In the genomic region with DNA sequence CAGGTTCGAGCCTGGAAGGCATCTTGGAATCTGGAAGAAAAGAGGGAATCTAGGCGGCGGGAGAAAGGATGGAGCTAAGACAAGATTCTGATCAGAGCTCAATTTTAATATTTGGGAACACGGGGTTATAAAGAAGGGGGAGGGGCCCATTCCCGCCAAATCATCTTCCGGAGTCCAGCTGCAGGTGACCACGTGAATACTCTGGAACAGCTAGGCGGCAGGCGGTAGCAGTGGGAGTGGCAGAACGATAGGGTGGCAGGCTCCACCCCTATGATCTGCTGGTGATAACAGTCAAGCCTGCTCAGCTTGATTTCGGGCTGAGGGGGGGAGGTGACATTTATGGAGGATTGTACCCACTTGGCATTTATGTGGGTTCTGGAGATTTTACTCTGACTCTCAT, we compare ENCODE assay signal across 29 mouse cellular contexts. TPM values are rescaled to one million over a fixed set of nuclear protein-coding genes. Genes with fewer than 3 reads are reported as not detected.
DNase-seq lines count a peak whose midpoint lies in the region; ATAC-seq and TF ChIP-seq lines count a peak whose summit lies in the region.
"Had no signal": no experiment of that assay in that cellular context is flagged by ENCODE, and none has a peak within 500 bp of the region (broad histone marks: within the 10 kb centered on the region; RNA-seq: fewer than 3 reads in every experiment).

No protein-coding gene starts in this region.

- H3K36me3 ChIP-seq in kidney, embryonic 14.5 days (ENCODE audit: control insufficient read depth, insufficient read depth, low read length) = no peaks in the 10 kb centered on the region
- no peaks in the 10 kb centered on the region for H3K36me3 ChIP-seq in lung, postnatal 0 days (ENCODE audit: insufficient read depth, low read length)
- H3K36me3 ChIP-seq: embryonic facial prominence, embryonic 12.5 days; heart, embryonic 13.5 days; limb, embryonic 13.5 days; midbrain, embryonic 15.5 days; neural tube, embryonic 12.5 days had no signal

- peaks cover 12% of the 10 kb centered on the region for H3K4me1 ChIP-seq in kidney, embryonic 14.5 days (ENCODE audit: control insufficient read depth, insufficient read depth, low read length)
- H3K4me1 ChIP-seq in lung, postnatal 0 days (ENCODE audit: insufficient read depth, low read depth, low read length) = peaks cover 8% of the 10 kb centered on the region

- intact Hi-C loops in left cerebral cortex, postnatal 10 days (cut with DNase I) = no loop called here

- no peak for TF ChIP-seq EP300 in lung, postnatal 0 days (IDR thresholded peaks at IDR 0.05)

- no peaks in the 10 kb centered on the region for H3K27me3 ChIP-seq in kidney, embryonic 14.5 days (ENCODE audit: control insufficient read depth, insufficient read depth, low read length)
- H3K27me3 ChIP-seq in lung, postnatal 0 days (replicated peaks; ENCODE audit: insufficient read depth, low read length) = no peaks in the 10 kb centered on the region
- H3K27me3 ChIP-seq: embryonic facial prominence, embryonic 12.5 days; neural tube, embryonic 12.5 days had no signal

- H3K4me2 ChIP-seq in kidney, embryonic 14.5 days (replicated peaks; ENCODE audit: low read depth, low read length) = no peak overlapping the region
- H3K4me2 ChIP-seq in lung, postnatal 0 days (replicated peaks; ENCODE audit: low read depth, low read length) = no peak overlapping the region
- H3K4me2 ChIP-seq: embryonic facial prominence, embryonic 12.5 days; heart, embryonic 13.5 days; limb, embryonic 13.5 days; liver, embryonic 15.5 days; midbrain, embryonic 15.5 days; neural tube, embryonic 12.5 days had no signal

- peak; percentile 42 for DNase-seq in cerebellum, adult 11-12 months
- DNase-seq in cerebellum, postnatal 36 days = no peak
- DNase-seq in kidney, postnatal 36 days = peak; percentile 27 to 36
- peak; percentile 26 for DNase-seq in lung, postnatal 25 days (ENCODE audit: low spot score)
- no peak for DNase-seq in lung, postnatal 0 days (ENCODE audit: low spot score)
- peak; percentile 24 for DNase-seq in ZHBTc4 (ENCODE audit: low read depth, low spot score)
- no peak for DNase-seq in left cerebral cortex, postnatal 10 days (ENCODE audit: extremely low spot score in 1 of 2, low spot score in 2 of 2)
- DNase-seq: cerebellum, adult 2 months; forebrain, postnatal 0 days; gastrocnemius, postnatal 14 days; heart, adult 18-20 months; heart, postnatal 14 days; right cerebral cortex, postnatal 14 days; thymus, adult 2 months; thymus, postnatal 4 days had no signal

- no peak for ATAC-seq in kidney, embryonic 14.5 days (ENCODE audit: low FRiP score, low TSS enrichment)
- ATAC-seq in lung, postnatal 0 days = no peak
- ATAC-seq: forebrain, postnatal 0 days; intestine, postnatal 0 days; midbrain, embryonic 15.5 days; Patski had no signal

- TF ChIP-seq CTCF in lung, postnatal 0 days (IDR thresholded peaks at IDR 0.05) = no peak

- no peaks in the 10 kb centered on the region for H3K9me3 ChIP-seq in kidney, embryonic 14.5 days (ENCODE audit: control insufficient read depth, low read length)
- H3K9me3 ChIP-seq in lung, postnatal 0 days (ENCODE audit: low read length) = no peaks in the 10 kb centered on the region
- H3K9me3 ChIP-seq: embryonic facial prominence, embryonic 12.5 days; G1E; limb, embryonic 13.5 days; liver, embryonic 15.5 days; midbrain, embryonic 15.5 days; neural tube, embryonic 12.5 days had no signal

- no peak overlapping the region for H3K9ac ChIP-seq in kidney, embryonic 14.5 days (ENCODE audit: low read depth, low read length)
- H3K9ac ChIP-seq in lung, postnatal 0 days (replicated peaks; ENCODE audit: low read depth) = no peak overlapping the region
- H3K9ac ChIP-seq: embryonic facial prominence, embryonic 12.5 days; forebrain, postnatal 0 days; heart, embryonic 13.5 days; limb, embryonic 13.5 days; liver, embryonic 15.5 days; midbrain, embryonic 15.5 days; neural tube, embryonic 12.5 days had no signal

- 36% methylated on average over 11 of the region's 11 CpGs for WGBS in kidney, embryonic 14.5 days
- 24% methylated on average over 11 of the region's 11 CpGs for WGBS in lung, postnatal 0 days

- H3K27ac ChIP-seq in kidney, embryonic 14.5 days (ENCODE audit: low read depth, low read length) = no peak overlapping the region
- H3K27ac ChIP-seq in lung, postnatal 0 days (ENCODE audit: low read length) = no peak overlapping the region
- H3K27ac ChIP-seq: embryonic facial prominence, embryonic 12.5 days; heart, embryonic 13.5 days; kidney, postnatal 0 days; layer of hippocampus, adult 2 months; limb, embryonic 13.5 days; liver, embryonic 15.5 days; macrophage; midbrain, embryonic 15.5 days; neural tube, embryonic 12.5 days; stomach, postnatal 0 days had no signal

- no peak overlapping the region for H3K4me3 ChIP-seq in kidney, embryonic 14.5 days (ENCODE audit: low read length)
- no peak overlapping the region for H3K4me3 ChIP-seq in lung, postnatal 0 days (ENCODE audit: low read depth, low read length)
- H3K4me3 ChIP-seq: embryonic facial prominence, embryonic 12.5 days; heart, embryonic 13.5 days; layer of hippocampus, adult 2 months; limb, embryonic 13.5 days; liver, embryonic 15.5 days; midbrain, embryonic 15.5 days; neural tube, embryonic 12.5 days had no signal

RNA-seq across cellular contexts. Expression of gene Ubr2, which starts 2.5 kb away (rescaled TPM):
- 18.9 and 30.4 TPM in 2 replicates for polyA plus RNA-seq in kidney, embryonic 14.5 days (2014; fragmentation: Nextera tagmentation; extraction: Ambion mirVana)
- polyA plus RNA-seq in lung, postnatal 0 days (2015; fragmentation: Nextera tagmentation; extraction: Ambion mirVana) = 10.7 and 11.8 TPM in 2 replicates
- 10 to 100 TPM; 51.3 to 54.5 TPM for total RNA-seq in left cerebral cortex, postnatal 10 days (2021)

Comparison
In these comparisons a context has a peak if more than half of its experiments do, and no peak if none do; other contexts are left out.
1. DNase-seq: peak in cerebellum, adult 11-12 months (single experiment), kidney, postnatal 36 days (2 of 2), lung, postnatal 25 days (single experiment) and ZHBTc4 (single experiment); none in cerebellum, postnatal 36 days (0 of 2), lung, postnatal 0 days (single experiment) and left cerebral cortex, postnatal 10 days (0 of 2).